Mouse (Mus musculus) CH12F3 (cell line): Measurements from ENCODE around the gene Pla2g4e.

ENCODE experiments used
- in situ Hi-C: fragments of 300-500 bp; cut with MboI; formaldehyde crosslinking; loops from 2 replicates; pipeline ENCODE4 v1.14.3; 2020; ENCODE audit warnings: low sequenced_read_pairs

The Pla2g4e gene

DNA sequence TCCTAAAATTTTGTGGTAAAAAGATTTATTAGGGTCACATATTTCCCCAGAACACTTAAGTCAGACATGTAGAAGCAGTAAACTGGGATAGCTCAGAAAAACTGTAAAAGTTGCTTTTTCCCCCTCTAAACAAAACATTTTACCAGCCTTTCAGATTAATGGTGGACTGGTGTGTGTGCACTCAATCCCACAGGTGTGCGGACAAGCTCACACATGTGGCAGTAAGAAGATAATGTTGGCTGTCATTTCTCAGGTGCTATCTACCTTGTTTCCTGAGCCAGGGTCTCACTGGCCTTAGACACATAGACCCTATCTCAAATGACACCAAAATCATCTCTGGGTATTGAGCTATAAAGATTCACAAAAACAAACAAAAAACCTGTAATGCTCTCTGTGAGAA is 119.7 kb downstream of the Pla2g4e start:
- in situ Hi-C loops, result no loop called here

- in situ Hi-C loops, result no loop called here
Measured at GRCm38 (mm10) chr2:120124946-120125345, 120.2 kb downstream of the Pla2g4e start.

GRCm38 (mm10) chr2:120124096-120124495 is 121.0 kb downstream of the Pla2g4e start:
- in situ Hi-C loops, result no loop called here

DNA sequence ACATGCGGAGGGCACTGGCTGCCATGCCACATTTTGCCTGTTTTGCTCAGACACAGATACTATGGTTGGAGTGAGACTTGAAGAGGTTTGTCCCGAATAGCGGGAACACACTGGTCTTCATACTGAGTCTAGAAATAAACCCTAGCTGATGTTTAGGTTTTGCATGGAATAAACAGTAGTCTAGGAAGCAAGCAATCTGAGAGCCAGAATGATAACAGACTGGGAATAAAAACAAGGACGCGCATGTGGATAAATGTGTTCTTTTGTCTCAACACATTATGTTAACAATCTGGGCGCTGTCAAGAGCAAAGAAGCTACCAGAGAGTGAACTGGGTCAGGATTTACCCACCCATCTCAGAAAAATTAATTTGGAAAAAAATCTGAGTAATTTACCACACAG is 122.2 kb downstream of the Pla2g4e start:
- in situ Hi-C loops, result no loop called here

GRCm38 (mm10) chr2:120117346-120117745 is 127.8 kb downstream of the Pla2g4e start:
- in situ Hi-C loops, result no loop called here
